Mouse (Mus musculus): ENCODE measurements at regions not wholly inside any gene's neighbourhood (a gene's known extent, or its start where the extent isn't known, plus 50 kb on each side); places are given as distances from the start of the nearest gene placed in this dataset.

DNA sequence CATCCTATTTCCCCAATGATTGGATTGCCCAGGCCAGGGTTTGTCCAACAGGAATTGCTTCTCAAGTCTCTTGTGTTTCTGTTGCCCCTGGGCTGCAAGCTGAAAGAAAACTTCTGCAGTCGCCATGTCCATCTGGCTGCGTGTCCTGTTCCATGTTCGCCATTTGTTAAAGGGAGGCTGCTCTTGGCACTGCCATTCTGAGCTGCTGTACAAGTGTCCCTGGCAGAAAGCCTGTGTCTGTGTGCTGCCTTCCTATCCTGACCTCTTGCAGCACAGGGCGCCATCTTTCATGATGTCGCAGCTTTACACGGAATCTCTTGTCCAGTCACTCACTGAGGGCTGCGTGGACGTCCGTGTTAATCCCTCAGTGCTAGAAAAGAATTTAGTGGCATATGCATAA lies 349.2 kb downstream of the Agtpbp1 start:
- Histone ChIP-seq H3K4me3 (replicated peaks; ENCODE audit: low read length) (no peak overlapping the region), H3K36me3 (ENCODE audit: insufficient read depth, low read length) (no peaks in the 10 kb centered on the region), H3K4me1 (replicated peaks; ENCODE audit: low read depth, low read length) (peaks cover 9% of the 10 kb centered on the region; the same call in 1 of the 2 replicates), H3K27me3 (ENCODE audit: insufficient read depth, low read length) (0 out of 2 replicates have a peak, but pooled peaks cover 9% of the 10 kb centered on the region), H3K9me3 (ENCODE audit: low read length) (no peaks in the 10 kb centered on the region)
- no peak for TF ChIP-seq NANOG (IDR thresholded peaks at IDR 0.05; ENCODE audit: borderline replicate concordance, low read length)
- no peak for TF ChIP-seq CTCF (conservative IDR thresholded peaks at IDR 0.05; ENCODE audit: low read length)
- no peak for TF ChIP-seq POU5F1 (IDR thresholded peaks at IDR 0.05; ENCODE audit: borderline replicate concordance, low read length)

DNA sequence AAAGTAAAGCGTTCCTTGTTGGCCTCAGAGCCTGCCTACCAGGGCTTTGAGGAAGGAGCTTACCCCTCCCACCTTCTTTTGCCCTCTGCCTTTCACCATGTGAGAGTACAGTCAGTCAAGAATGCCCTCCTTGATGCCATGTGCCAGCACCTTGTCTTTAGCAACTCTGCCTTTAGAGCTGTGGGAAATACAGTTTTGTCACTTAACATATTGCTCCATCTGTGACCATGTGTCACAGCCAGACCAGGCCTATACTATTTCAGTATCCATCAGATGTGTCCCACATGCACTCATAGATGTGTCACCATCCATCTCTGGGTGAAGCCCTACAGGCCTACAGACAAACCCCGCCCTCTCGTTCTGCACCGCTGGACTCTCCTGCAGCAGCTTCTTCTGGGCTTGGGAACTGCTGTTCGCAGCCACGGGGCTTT lies 355.9 kb downstream of the Agtpbp1 start:
- H3K4me3 ChIP-seq (replicated peaks; ENCODE audit: low read length) = no peak overlapping the region
- no peaks in the 10 kb centered on the region for H3K27me3 ChIP-seq (ENCODE audit: insufficient read depth, low read length)
- TF ChIP-seq POU5F1 (IDR thresholded peaks at IDR 0.05; ENCODE audit: borderline replicate concordance, low read length) (no peak), CTCF (conservative IDR thresholded peaks at IDR 0.05; ENCODE audit: low read length) (no peak), NANOG (IDR thresholded peaks at IDR 0.05; ENCODE audit: borderline replicate concordance, low read length) (no peak)
- H3K4me1 ChIP-seq (replicated peaks; ENCODE audit: low read depth, low read length) = no peaks in the 10 kb centered on the region
- H3K9me3 ChIP-seq (ENCODE audit: low read length) = peaks cover 9% of the 10 kb centered on the region
- no peaks in the 10 kb centered on the region for H3K36me3 ChIP-seq (ENCODE audit: insufficient read depth, low read length)

GRCm38 (mm10) chr13:59228059-59228830 lies 356.8 kb downstream of the Agtpbp1 start:
- H3K4me1 ChIP-seq (replicated peaks; ENCODE audit: low read depth, low read length) = no peaks in the 10 kb centered on the region
- TF ChIP-seq POU5F1 (IDR thresholded peaks at IDR 0.05; ENCODE audit: borderline replicate concordance, low read length) (no peak), NANOG (IDR thresholded peaks at IDR 0.05; ENCODE audit: borderline replicate concordance, low read length) (no peak), CTCF (conservative IDR thresholded peaks at IDR 0.05; ENCODE audit: low read length) (no peak)
- H3K36me3 ChIP-seq (ENCODE audit: insufficient read depth, low read length) = no peaks in the 10 kb centered on the region
- H3K9me3 ChIP-seq (ENCODE audit: low read length) = peaks cover 12% of the 10 kb centered on the region
- no peak overlapping the region for H3K4me3 ChIP-seq (replicated peaks; ENCODE audit: low read length)
- H3K27me3 ChIP-seq (ENCODE audit: insufficient read depth, low read length) = no peaks in the 10 kb centered on the region

DNA sequence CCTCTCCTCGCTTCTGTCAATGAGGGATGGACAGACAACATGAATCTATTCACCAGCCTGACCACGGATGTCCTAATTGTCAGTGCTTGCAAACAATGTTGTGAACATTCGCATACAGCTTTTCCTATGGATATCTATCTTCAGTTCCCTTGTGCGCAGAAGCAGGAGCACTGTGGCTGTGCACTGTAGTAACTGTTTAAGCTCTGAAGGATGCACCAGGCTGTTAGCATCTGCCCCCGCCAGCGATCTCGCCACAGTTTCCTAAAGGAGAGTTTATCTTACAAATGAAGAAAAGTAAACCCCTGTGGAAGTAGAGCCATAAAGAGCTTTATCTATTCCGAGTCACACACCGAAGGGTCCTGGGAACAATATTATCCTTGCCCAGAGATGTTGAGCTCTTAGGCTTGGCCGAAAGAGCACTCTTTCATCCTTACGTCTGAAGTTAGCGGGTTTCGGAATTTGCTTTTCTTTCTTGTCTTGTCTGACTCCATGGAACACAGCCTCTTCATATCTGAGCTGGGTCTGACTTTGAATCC lies 357.4 kb downstream of the Agtpbp1 start:
- Histone ChIP-seq H3K27me3 (ENCODE audit: insufficient read depth, low read length) (no peaks in the 10 kb centered on the region), H3K36me3 (ENCODE audit: insufficient read depth, low read length) (no peaks in the 10 kb centered on the region)
- TF ChIP-seq CTCF (conservative IDR thresholded peaks at IDR 0.05; ENCODE audit: low read length) = no peak
- TF ChIP-seq POU5F1 (IDR thresholded peaks at IDR 0.05; ENCODE audit: borderline replicate concordance, low read length) = no peak
- no peak for TF ChIP-seq NANOG (IDR thresholded peaks at IDR 0.05; ENCODE audit: borderline replicate concordance, low read length)

GRCm38 (mm10) chr13:59220587-59220986 lies 364.4 kb downstream of the Agtpbp1 start:
- no peak for TF ChIP-seq NANOG (IDR thresholded peaks at IDR 0.05; ENCODE audit: borderline replicate concordance, low read length)
- no peak for TF ChIP-seq POU5F1 (IDR thresholded peaks at IDR 0.05; ENCODE audit: borderline replicate concordance, low read length)
- TF ChIP-seq CTCF (conservative IDR thresholded peaks at IDR 0.05; ENCODE audit: low read length) = no peak
- peak overlapping the region; percentile 48; the same call in 1 of the 2 replicates for H3K4me3 ChIP-seq (replicated peaks; ENCODE audit: low read length)
- H3K27me3 ChIP-seq (ENCODE audit: insufficient read depth, low read length) = no peaks in the 10 kb centered on the region
- peaks cover 12% of the 10 kb centered on the region for H3K9me3 ChIP-seq (ENCODE audit: low read length)
- peaks cover 6% of the 10 kb centered on the region for H3K4me1 ChIP-seq (replicated peaks; ENCODE audit: low read depth, low read length)
- no peaks in the 10 kb centered on the region for H3K36me3 ChIP-seq (ENCODE audit: insufficient read depth, low read length)

More for the DNA sequence above, 357.4 kb downstream of the Agtpbp1 start:
- no peak overlapping the region for H3K4me3 ChIP-seq (replicated peaks; ENCODE audit: low read length)
- peaks cover 12% of the 10 kb centered on the region for H3K9me3 ChIP-seq (ENCODE audit: low read length)
- no peaks in the 10 kb centered on the region for H3K4me1 ChIP-seq (replicated peaks; ENCODE audit: low read depth, low read length)

GRCm38 (mm10) chr13:59220156-59220555 lies 364.9 kb downstream of the Agtpbp1 start:
- Histone ChIP-seq H3K4me3 (replicated peaks; ENCODE audit: low read length) (peak overlapping the region; percentile 48; the same call in 1 of the 2 replicates), H3K36me3 (ENCODE audit: insufficient read depth, low read length) (no peaks in the 10 kb centered on the region), H3K9me3 (ENCODE audit: low read length) (peaks cover 12% of the 10 kb centered on the region), H3K27me3 (ENCODE audit: insufficient read depth, low read length) (no peaks in the 10 kb centered on the region), H3K4me1 (replicated peaks; ENCODE audit: low read depth, low read length) (peaks cover 6% of the 10 kb centered on the region)
- no peak for TF ChIP-seq NANOG (IDR thresholded peaks at IDR 0.05; ENCODE audit: borderline replicate concordance, low read length)
- TF ChIP-seq POU5F1 (IDR thresholded peaks at IDR 0.05; ENCODE audit: borderline replicate concordance, low read length) = no peak
- peak; percentile 81 for TF ChIP-seq CTCF (conservative IDR thresholded peaks at IDR 0.05; ENCODE audit: low read length)

DNA sequence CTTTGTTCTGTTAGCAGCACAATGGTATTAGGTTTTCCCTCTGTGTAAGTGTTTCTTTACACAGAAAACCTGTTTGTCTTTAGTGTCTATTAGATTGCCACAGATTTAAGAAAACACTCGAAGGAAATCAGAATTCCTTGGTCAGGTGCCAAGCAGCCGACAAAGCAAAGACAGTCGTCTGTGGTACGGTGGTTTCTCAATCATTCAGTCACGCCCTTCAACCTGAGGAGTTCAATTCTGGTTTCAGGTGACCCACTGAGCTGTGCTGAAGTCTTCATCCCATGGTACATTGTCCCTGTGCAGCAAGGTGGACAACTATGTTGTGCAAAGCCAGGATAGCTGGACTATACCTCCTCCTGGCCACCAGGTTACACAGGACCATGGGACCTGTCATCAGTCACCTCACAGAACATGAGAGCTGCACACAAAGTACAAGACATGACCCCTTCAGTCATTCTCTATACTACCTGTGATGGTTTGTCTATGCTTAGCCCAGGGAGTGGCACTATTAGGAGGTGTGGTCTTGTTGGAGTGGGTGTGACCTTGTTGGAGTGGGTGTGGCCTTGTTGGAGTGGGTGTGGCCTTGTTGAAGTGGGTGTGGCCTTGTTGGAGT lies 368.2 kb downstream of the Agtpbp1 start:
- Histone ChIP-seq H3K36me3 (ENCODE audit: insufficient read depth, low read length) (no peaks in the 10 kb centered on the region), H3K4me3 (replicated peaks; ENCODE audit: low read length) (no peak overlapping the region), H3K9me3 (ENCODE audit: low read length) (no peaks in the 10 kb centered on the region), H3K27me3 (ENCODE audit: insufficient read depth, low read length) (no peaks in the 10 kb centered on the region), H3K4me1 (replicated peaks; ENCODE audit: low read depth, low read length) (peaks cover 6% of the 10 kb centered on the region)
- TF ChIP-seq POU5F1 (IDR thresholded peaks at IDR 0.05; ENCODE audit: borderline replicate concordance, low read length) (no peak), CTCF (conservative IDR thresholded peaks at IDR 0.05; ENCODE audit: low read length) (no peak), NANOG (IDR thresholded peaks at IDR 0.05; ENCODE audit: borderline replicate concordance, low read length) (no peak)

DNA sequence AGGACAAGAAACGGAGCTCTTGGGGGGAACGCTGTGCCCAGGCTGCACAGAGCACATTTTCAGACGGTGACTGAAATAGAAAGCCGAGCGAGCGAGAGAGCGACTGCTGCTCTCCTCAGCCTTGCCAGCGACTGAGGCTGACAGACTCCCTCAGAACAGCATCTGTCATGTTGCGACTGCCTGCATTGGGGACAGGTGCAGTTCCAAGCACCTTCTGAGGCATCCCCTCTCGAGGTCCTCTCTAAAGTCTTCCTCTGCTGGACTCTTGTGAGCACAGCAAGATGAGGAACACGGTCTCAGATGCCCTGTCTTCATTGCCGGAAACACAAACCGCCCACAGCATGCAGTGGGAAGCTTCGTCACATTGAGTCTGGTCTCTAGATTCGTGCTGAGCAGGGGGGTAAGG lies 372.7 kb downstream of the Agtpbp1 start:
- no peaks in the 10 kb centered on the region for H3K9me3 ChIP-seq (ENCODE audit: low read length)
- H3K27me3 ChIP-seq (ENCODE audit: insufficient read depth, low read length) = no peaks in the 10 kb centered on the region
- no peaks in the 10 kb centered on the region for H3K4me1 ChIP-seq (replicated peaks; ENCODE audit: low read depth, low read length)
- H3K36me3 ChIP-seq (ENCODE audit: insufficient read depth, low read length) = no peaks in the 10 kb centered on the region
- no peak overlapping the region for H3K4me3 ChIP-seq (replicated peaks; ENCODE audit: low read length)
- TF ChIP-seq POU5F1 (IDR thresholded peaks at IDR 0.05; ENCODE audit: borderline replicate concordance, low read length) (no peak), CTCF (conservative IDR thresholded peaks at IDR 0.05; ENCODE audit: low read length) (no peak), NANOG (IDR thresholded peaks at IDR 0.05; ENCODE audit: borderline replicate concordance, low read length) (no peak)

All from E14TG2a.4 (cell line).